Mouse (Mus musculus): ENCODE measurements around the gene Tspo2. TPM values are rescaled to one million over a fixed set of nuclear protein-coding genes. Genes with fewer than 3 reads are reported as not detected.

Tspo2 gene
- polyA plus RNA-seq, 1 experiment from 2014 or later = 3.5 TPM

Other genes starting within 250 kb of the Tspo2 start
- gene Trem1, start 218.8 kb downstream of the Tspo2 start, polyA plus RNA-seq (2015; fragmentation: Nextera tagmentation; extraction: Ambion mirVana) = not detected in 2 replicates
- not detected in 2 replicates for gene Trem3, start 203.7 kb downstream of the Tspo2 start, polyA plus RNA-seq (2015; fragmentation: Nextera tagmentation; extraction: Ambion mirVana)
- gene Treml4, start 187.2 kb downstream of the Tspo2 start, polyA plus RNA-seq (2015; fragmentation: Nextera tagmentation; extraction: Ambion mirVana) = 0.20 and 0.30 TPM in 2 replicates
- 0.08 TPM in 1 of 2 replicates, not detected in the other for gene Treml2, start 152.0 kb downstream of the Tspo2 start, polyA plus RNA-seq (2015; fragmentation: Nextera tagmentation; extraction: Ambion mirVana)
- gene B430306N03Rik, start 135.4 kb downstream of the Tspo2 start, polyA plus RNA-seq (2015; fragmentation: Nextera tagmentation; extraction: Ambion mirVana) = 0.13 TPM in 1 of 2 replicates, not detected in the other
- gene Trem2, start 105.1 kb downstream of the Tspo2 start, polyA plus RNA-seq (2015; fragmentation: Nextera tagmentation; extraction: Ambion mirVana) = 2.8 and 3.1 TPM in 2 replicates
- 0.59 and 0.80 TPM in 2 replicates for gene Treml1, start 91.6 kb downstream of the Tspo2 start, polyA plus RNA-seq (2015; fragmentation: Nextera tagmentation; extraction: Ambion mirVana)
- 14.2 and 15.9 TPM in 2 replicates for gene Nfya, start 41.6 kb downstream of the Tspo2 start, polyA plus RNA-seq (2015; fragmentation: Nextera tagmentation; extraction: Ambion mirVana)
- 65.6 and 67.0 TPM in 2 replicates for gene Oard1, start 41.5 kb downstream of the Tspo2 start, polyA plus RNA-seq (2015; fragmentation: Nextera tagmentation; extraction: Ambion mirVana)
- 0.46 and 0.58 TPM in 2 replicates for gene Apobec2, start 18.6 kb downstream of the Tspo2 start, polyA plus RNA-seq (2015; fragmentation: Nextera tagmentation; extraction: Ambion mirVana)
- gene Unc5cl, start 3.4 kb upstream of the Tspo2 start, polyA plus RNA-seq (2015; fragmentation: Nextera tagmentation; extraction: Ambion mirVana) = 0.23 TPM in 2 replicates

Measured in midbrain, embryonic 13.5 days (tissue).